Mouse (Mus musculus) ES-E14 (cell line): ENCODE data around the gene Cers5. TPM values are rescaled to one million over a fixed set of nuclear protein-coding genes. Genes with fewer than 3 reads are reported as not detected.

ENCODE experiments used
- DNase-seq: peaks from one replicate; pipeline ENCODE4 v3.0.0-alpha.2; 2013; ENCODE audit warnings: low read depth, low spot score
- H3K27ac ChIP-seq: 2 replicates; pipeline ENCODE4 v1.5.1; 2012; ENCODE audit warnings: low read depth, mild to moderate bottlenecking, low read length, moderate library complexity, mixed read lengths; ENCODE audit not compliant: poor library complexity, insufficient read depth, severe bottlenecking
- H3K36me3 ChIP-seq: 2 replicates; pipeline ENCODE4 v1.6.1; 2012; ENCODE audit warnings: mild to moderate bottlenecking, low read length, moderate library complexity, mixed read lengths; ENCODE audit not compliant: control insufficient read depth, poor library complexity, insufficient read depth, severe bottlenecking
- H3K4me1 ChIP-seq, 2 experiments: fragments of 150-350 bp in 1 of 2; sonication (generic) in 1 of 2; 2 replicates each; pipeline ENCODE4 v1.6.1; 2012; ENCODE audit warnings: low read length in 2 of 2, mild to moderate bottlenecking in 1 of 2, mixed read lengths in 1 of 2; ENCODE audit not compliant: control insufficient read depth in 2 of 2, insufficient read depth in 2 of 2, poor library complexity in 1 of 2
- H3K4me3 ChIP-seq, 2 experiments: fragments of 150-350 bp in 1 of 2; sonication (generic) in 1 of 2; 2 replicates each; pipeline ENCODE4 v1.5.1; 2012; ENCODE audit warnings: low read length in 2 of 2, low read depth in 1 of 2, mild to moderate bottlenecking in 1 of 2, mixed read lengths in 1 of 2; ENCODE audit not compliant: insufficient read depth in 1 of 2, poor library complexity in 1 of 2, severe bottlenecking in 1 of 2
- H3K9ac ChIP-seq: 2 replicates; pipeline ENCODE4 v1.6.1; 2012; ENCODE audit warnings: low read depth, mild to moderate bottlenecking, low read length, mixed read lengths; ENCODE audit not compliant: poor library complexity, insufficient read depth, severe bottlenecking
- H3K9me3 ChIP-seq: fragments of 150-350 bp; sonication (generic); 2 replicates; pipeline ENCODE4 v1.6.1; 2012; ENCODE audit warnings: low read depth, mild to moderate bottlenecking, low read length; ENCODE audit not compliant: control insufficient read depth, insufficient read depth
- CHD2 ChIP-seq: IDR thresholded peaks from 2 replicates; pipeline ENCODE4 v1.6.1; 2014; ENCODE audit warnings: mild to moderate bottlenecking, low read depth, low read length, inconsistent platforms
- HCFC1 ChIP-seq: IDR thresholded peaks from 2 replicates; pipeline ENCODE4 v1.6.1; 2012; ENCODE audit warnings: low read length, inconsistent platforms, borderline replicate concordance; ENCODE audit not compliant: insufficient read depth
- MAFK ChIP-seq: IDR thresholded peaks from 2 replicates; pipeline ENCODE4 v1.6.1; 2014; ENCODE audit warnings: mild to moderate bottlenecking, low read depth, low read length, inconsistent platforms; ENCODE audit not compliant: insufficient read depth
- ZC3H11A ChIP-seq: IDR thresholded peaks from 2 replicates; pipeline ENCODE4 v1.6.1; 2012; ENCODE audit warnings: low read depth, mild to moderate bottlenecking, inconsistent platforms, low read length, borderline replicate concordance
- ZNF384 ChIP-seq: IDR thresholded peaks from 2 replicates; pipeline ENCODE4 v1.6.1; 2012; ENCODE audit warnings: low read depth, low read length, inconsistent platforms
- in situ Hi-C, 2 experiments: fragments of 600-800 bp; cut with MboI; formaldehyde crosslinking; loops; one replicate each; pipeline ENCODE4 v1.15.1; 2025; ENCODE audit warnings: low sequenced_read_pairs in 2 of 2, inconsistent platforms in 1 of 2; ENCODE audit not compliant: unreplicated experiment in 2 of 2
- total RNA-seq: library from RNA; depleted of rRNA; stranded (reverse); fragments of 300-350 nt; gene quantifications from 2 replicates; pipeline ENCODE4 v1.2.3, GENCODE M21; 2012

The Cers5 gene
- total RNA-seq, 1 experiment, result 126 TPM

DNA sequence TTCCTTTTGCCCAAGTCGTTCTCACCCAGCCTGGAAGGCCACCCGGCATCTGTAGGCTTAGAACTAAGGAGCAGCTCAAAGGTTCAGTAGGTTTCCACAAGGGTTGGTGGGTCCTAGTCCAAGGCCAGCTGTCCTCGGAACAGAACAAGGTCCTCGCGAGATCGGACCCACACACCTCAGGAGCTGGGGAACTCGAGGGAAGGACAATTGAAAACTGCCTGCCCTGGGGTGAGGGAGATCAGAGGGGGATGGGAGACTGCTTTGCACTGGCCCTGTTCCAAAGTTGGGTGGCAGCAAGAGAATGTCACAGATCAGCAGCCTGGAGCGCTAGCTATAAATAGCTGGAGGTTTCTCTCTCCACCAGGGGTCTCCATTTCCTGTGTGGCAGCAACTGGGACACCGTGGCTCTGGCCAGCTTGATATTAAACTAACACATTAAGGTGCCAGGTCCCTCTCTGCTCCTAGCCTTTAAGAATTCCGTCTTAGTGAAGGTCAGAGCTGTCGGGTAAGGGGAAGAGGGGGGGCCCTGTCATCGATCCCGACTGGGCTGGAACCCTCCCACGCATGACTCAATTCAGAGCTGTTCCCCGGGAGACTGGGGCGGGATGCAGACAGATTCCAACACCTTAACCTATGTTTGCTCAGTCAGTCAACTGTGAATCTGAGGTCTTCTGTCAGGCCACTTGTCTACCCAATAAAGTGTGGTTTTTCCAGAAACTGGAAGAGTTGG lies 48.2 kb downstream of the Cers5 start:
- Histone ChIP-seq H3K27ac (peak overlapping the region; percentile 32; the same call in 1 of the 2 replicates), H3K36me3 (peaks cover 4% of the 10 kb centered on the region; the same call in 1 of the 2 replicates), H3K9me3 (no peaks in the 10 kb centered on the region), H3K4me1 (peaks cover 5 to 30% of the 10 kb centered on the region in 2 experiments; a peak in 3 of 4 replicates), H3K4me3 (peak overlapping the region in 1 of 2 experiments; percentile 28; a peak in 2 of 4 replicates), H3K9ac (peak overlapping the region; percentile 1; the same call in 1 of the 2 replicates)
- in situ Hi-C loops, result no loop called here
- no peak for DNase-seq
- TF ChIP-seq MAFK, result no peak
- TF ChIP-seq CHD2, result no peak
- no peak for TF ChIP-seq HCFC1
- no peak for TF ChIP-seq ZC3H11A
- TF ChIP-seq ZNF384, result no peak

DNA sequence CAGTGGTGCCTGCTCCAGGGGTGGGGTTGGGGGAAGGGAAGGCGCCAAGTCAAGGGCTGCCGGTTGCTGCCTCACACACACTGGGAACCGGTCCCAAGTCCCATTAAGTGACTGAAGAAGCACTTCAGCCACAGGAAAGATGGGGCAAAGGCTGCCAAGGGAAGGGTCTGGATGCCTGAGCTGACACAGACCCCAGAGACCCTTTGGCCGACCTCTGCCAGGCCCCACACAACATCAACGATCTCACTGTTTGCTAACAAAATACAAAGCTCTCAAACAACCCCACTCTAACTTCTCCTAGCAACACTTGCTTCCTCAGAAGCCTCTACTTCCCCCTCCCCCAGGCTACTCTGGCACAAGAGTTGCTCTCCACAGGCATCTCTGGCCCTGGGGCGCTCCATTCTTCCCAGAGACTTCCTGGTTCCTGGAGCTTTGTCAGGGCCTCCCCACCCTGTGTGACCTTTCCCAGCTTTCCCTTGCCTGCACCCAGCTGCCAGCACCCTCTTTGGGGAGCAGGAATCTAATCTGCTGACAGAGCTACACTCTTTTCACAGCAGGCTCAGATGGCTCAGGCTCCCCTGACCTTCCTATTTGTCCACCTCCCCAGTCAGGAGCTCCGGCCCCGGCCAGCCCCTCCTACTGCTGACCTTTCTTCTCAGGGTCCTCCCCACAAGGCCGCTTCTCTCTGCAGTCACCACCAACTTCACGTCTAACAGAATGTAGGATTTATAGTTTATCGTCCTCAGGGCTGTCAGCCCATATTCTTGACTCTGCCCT lies 49.0 kb downstream of the Cers5 start:
- Histone ChIP-seq H3K4me3 (0 out of 4 replicates have a peak overlapping the region, but pooled peaks have one; percentile 11 to 19), H3K27ac (peak overlapping the region; percentile 53; the same call in 1 of the 2 replicates), H3K36me3 (peaks cover 4% of the 10 kb centered on the region; the same call in 1 of the 2 replicates), H3K4me1 (peaks cover 5 to 30% of the 10 kb centered on the region in 2 experiments; a peak in 3 of 4 replicates), H3K9me3 (no peaks in the 10 kb centered on the region), H3K9ac (0 out of 2 replicates have a peak overlapping the region, but pooled peaks have one; percentile 28)
- no peak for TF ChIP-seq ZNF384
- TF ChIP-seq HCFC1, result no peak
- no peak for TF ChIP-seq ZC3H11A
- no peak for TF ChIP-seq CHD2
- no peak for TF ChIP-seq MAFK
- in situ Hi-C loops, result no loop called here
- DNase-seq, result no peak

- in situ Hi-C loops, result no loop called here
- TF ChIP-seq ZC3H11A, result no peak
- no peak for TF ChIP-seq CHD2
- TF ChIP-seq ZNF384, result no peak
- no peak for TF ChIP-seq MAFK
- TF ChIP-seq HCFC1, result no peak
- H3K4me1 ChIP-seq, result peaks cover 5 to 31% of the 10 kb centered on the region in 2 experiments; a peak in 3 of 4 replicates
- H3K4me3 ChIP-seq, result peak overlapping the region in 1 of 2 experiments; percentile 19; a peak in 1 of 4 replicates
- H3K9ac ChIP-seq, result peak overlapping the region; percentile 3; the same call in 1 of the 2 replicates
- no peak for DNase-seq
- peaks cover 4% of the 10 kb centered on the region; the same call in 1 of the 2 replicates for H3K36me3 ChIP-seq
- H3K9me3 ChIP-seq, result no peaks in the 10 kb centered on the region
- 0 out of 2 replicates have a peak overlapping the region, but pooled peaks have one; percentile 53 for H3K27ac ChIP-seq
Measured at GRCm38 (mm10) chr15:99723120-99723514, 49.6 kb downstream of the Cers5 start.

- TF ChIP-seq MAFK, result no peak
- Histone ChIP-seq H3K4me3 (no peak overlapping the region), H3K27ac (no peak overlapping the region), H3K4me1 (peaks cover 5 to 35% of the 10 kb centered on the region in 2 experiments; a peak in 3 of 4 replicates), H3K9me3 (no peaks in the 10 kb centered on the region), H3K9ac (no peak overlapping the region), H3K36me3 (no peaks in the 10 kb centered on the region)
- DNase-seq, result no peak
- in situ Hi-C loops, result no loop called here
Measured at GRCm38 (mm10) chr15:99721921-99722743, 50.6 kb downstream of the Cers5 start.
